Mouse (Mus musculus) A20 (cell line): ENCODE measurements around the gene Lypd6.

Source experiments
- DNase-seq: peaks from one replicate; pipeline ENCODE4 v3.0.0-alpha.2; 2011; ENCODE audit warnings: low read depth, low spot score

Lypd6 gene

GRCm38 (mm10) chr2:50166082-50166481 lies 99.9 kb downstream of the Lypd6 start:
- no peak for DNase-seq

- DNase-seq, result no peak
These were observed 107.7 kb downstream of the Lypd6 start for GRCm38 (mm10) chr2:50173730-50174528.

GRCm38 (mm10) chr2:50175709-50176108 lies 109.5 kb downstream of the Lypd6 start:
- no peak for DNase-seq

GRCm38 (mm10) chr2:50179164-50179563 lies 112.9 kb downstream of the Lypd6 start:
- DNase-seq, result no peak

DNA sequence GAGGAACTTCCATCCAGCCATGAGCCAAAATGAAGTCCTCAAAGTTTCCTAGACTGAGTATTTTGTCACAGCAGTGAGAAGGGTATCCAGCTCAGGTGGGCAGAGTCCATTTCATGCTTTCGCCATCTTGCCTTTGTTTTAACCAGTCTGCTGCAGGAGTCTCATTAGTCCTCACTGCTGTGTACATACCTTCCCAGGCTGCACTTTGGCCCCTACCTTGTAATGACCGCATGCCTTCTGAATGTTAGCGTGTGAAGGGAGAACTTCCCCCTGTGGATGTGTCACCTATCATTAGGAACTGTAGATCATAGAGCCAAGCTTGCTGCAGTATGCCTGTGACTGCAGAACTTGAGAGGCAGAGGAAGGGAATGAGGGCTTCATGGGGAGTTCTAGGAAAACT lies 114.2 kb downstream of the Lypd6 start:
- DNase-seq, result no peak

GRCm38 (mm10) chr2:50181332-50181731 lies 115.1 kb downstream of the Lypd6 start:
- DNase-seq, result no peak

- no peak for DNase-seq
These were observed 120.6 kb downstream of the Lypd6 start for GRCm38 (mm10) chr2:50186711-50187405.

DNA sequence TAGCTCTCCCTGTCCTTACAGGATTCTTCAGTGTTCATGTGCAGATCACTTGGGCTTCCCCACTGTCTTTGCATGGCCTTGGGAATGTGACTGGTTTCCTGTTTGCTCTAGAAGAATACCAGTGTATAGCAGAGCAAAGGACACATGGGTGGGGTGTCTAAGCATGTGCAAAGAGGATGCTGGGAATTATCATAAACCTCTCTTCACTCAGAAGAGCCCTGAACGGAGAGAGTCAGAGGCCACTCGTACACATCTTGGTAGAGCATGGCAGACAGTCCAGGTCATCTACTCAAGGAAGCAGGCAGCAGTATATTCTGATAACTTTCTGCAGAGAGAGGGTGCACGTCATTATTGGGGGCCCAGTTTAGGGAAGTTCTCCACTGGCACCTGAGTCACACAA lies 122.6 kb downstream of the Lypd6 start:
- no peak for DNase-seq

DNA sequence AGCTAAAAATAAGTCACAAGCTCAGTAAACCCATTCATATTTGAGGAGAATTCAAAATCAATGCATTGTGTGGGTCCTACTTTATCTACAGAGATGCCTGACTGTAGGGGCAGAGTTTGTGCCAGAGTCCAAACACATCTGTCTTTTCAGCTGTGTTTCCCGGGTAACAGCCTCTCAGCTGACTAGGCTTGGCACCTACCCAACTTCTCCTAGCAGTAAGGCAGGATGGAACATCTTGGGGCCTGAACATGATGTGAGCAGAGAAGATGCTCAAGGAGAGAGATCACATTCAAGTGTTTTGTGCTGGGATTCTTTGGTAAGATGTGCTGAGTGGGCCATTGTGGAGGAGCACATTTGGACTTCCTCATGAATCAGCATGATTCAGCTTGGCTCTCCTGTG lies 130.5 kb downstream of the Lypd6 start:
- no peak for DNase-seq

- no peak for DNase-seq
These were observed 131.6 kb downstream of the Lypd6 start for GRCm38 (mm10) chr2:50197801-50198200.

DNA sequence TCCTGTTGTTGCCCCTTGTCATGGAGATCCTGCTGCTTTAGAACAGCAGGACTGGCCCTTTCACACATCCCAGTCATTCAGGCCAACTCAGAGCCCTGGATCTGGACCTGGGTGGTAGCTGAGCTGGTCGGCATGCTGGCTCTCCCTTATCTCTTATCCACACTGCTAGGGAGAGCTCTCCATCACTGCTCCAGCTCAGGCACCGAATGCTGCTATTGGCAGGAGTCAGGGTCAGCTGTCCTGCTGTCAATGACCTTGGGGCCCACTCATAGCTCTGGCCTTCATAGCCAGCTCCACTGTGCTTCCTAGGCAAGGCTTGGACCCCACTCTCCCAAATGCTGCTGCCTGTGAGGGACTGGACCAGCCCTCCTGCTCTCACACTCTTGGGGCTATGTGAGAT lies 134.3 kb downstream of the Lypd6 start:
- DNase-seq, result no peak

DNA sequence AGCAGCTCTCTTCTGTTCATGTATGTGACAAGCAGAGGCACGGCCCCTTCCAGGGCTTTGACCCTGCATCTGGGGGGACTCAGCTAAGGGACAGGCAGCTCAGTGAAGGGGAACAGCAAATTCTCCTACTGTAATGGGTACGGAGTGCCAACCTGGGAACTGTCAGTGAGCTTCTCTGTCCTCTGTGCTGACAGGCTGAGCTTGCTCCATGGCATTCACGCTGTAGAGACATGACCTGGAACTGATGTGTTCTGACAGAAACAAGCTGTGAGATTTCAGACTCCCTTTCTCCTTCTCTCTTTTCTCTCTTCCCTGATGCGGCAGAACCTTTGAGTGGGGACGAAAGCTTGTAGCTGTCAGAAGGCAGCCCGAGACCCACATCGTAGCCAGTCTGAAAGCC lies 154.3 kb downstream of the Lypd6 start:
- DNase-seq, result no peak

- no peak for DNase-seq
These were observed 158.8 kb downstream of the Lypd6 start for GRCm38 (mm10) chr2:50225019-50225418.

GRCm38 (mm10) chr2:50233491-50233890 lies 167.3 kb downstream of the Lypd6 start:
- no peak for DNase-seq
